Mouse (Mus musculus): Measurements from ENCODE around the gene Anxa6. TPM values are rescaled to one million over a fixed set of nuclear protein-coding genes. Genes with fewer than 3 reads are reported as not detected.

Gene Anxa6
- polyA plus RNA-seq, 1 experiment from 2014 or later: 38.3 TPM

DNA sequence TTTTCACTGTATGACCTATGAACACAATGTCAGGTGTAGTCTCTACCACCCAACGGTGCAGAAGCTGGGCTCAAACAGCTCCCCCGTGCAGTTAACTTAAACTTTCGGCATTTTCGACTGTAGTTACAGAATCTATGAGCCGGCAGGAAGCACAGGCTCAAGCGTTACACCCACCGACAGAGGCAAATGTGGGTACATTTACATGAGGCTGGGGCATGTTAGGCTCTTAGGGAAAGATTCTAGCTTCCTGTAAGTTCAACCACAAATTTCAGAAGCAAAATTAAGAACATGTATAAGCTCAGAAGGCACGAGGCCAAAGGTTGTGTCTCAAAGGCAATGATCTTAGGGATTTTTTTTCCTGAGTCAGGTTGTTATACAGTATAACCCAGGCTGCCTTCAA is 39.2 kb upstream of the Anxa6 start:
- no peak for ATAC-seq (ENCODE audit: low FRiP score, low TSS enrichment)

DNA sequence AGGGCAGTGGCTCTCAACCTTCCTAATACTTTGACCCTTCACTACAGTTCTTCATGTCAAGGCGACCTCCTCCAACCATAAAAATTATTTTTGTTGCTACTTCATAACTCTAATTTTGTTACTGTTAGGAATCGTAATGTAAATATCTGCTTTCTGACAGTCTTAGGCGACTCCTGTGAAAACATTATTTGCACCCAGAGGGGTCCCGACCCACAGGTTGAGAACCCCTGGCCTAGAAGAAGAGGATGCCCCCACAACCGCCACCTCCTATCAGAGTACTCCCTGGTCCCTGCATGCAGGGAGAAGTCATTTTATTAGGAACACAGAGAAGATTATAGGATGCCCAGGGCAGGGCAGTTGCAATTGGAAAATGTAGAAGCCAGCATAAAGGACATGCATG is 38.1 kb upstream of the Anxa6 start:
- no peaks in the 10 kb centered on the region for H3K4me1 ChIP-seq (ENCODE audit: control insufficient read depth, insufficient read depth, low read length)
- no peaks in the 10 kb centered on the region for H3K36me3 ChIP-seq (ENCODE audit: control insufficient read depth, insufficient read depth, low read length)
- H3K4me2 ChIP-seq (ENCODE audit: low read length): no peak overlapping the region
- H3K4me3 ChIP-seq (replicated peaks; ENCODE audit: low read depth, low read length): no peak overlapping the region
- no peak overlapping the region for H3K9ac ChIP-seq (replicated peaks; ENCODE audit: low read length)
- WGBS: 91% methylated on average over 5 of the region's 5 CpGs
- ATAC-seq (ENCODE audit: low FRiP score, low TSS enrichment): no peak
- H3K9me3 ChIP-seq (ENCODE audit: control insufficient read depth, low read length): no peaks in the 10 kb centered on the region
- H3K27me3 ChIP-seq (ENCODE audit: control insufficient read depth, insufficient read depth, low read length): no peaks in the 10 kb centered on the region
- DNase-seq: no peak
- no peak overlapping the region for H3K27ac ChIP-seq (replicated peaks; ENCODE audit: low read depth, low read length)

More for the DNA sequence above, 39.2 kb upstream of the Anxa6 start:
- no peak overlapping the region for H3K4me3 ChIP-seq (replicated peaks; ENCODE audit: low read depth, low read length)
- 89% methylated on average over 8 of the region's 8 CpGs for WGBS
- H3K27me3 ChIP-seq (ENCODE audit: control insufficient read depth, insufficient read depth, low read length): no peaks in the 10 kb centered on the region
- no peak overlapping the region for H3K9ac ChIP-seq (replicated peaks; ENCODE audit: low read length)
- no peaks in the 10 kb centered on the region for H3K9me3 ChIP-seq (ENCODE audit: control insufficient read depth, low read length)
- no peak overlapping the region for H3K4me2 ChIP-seq (ENCODE audit: low read length)
- no peak overlapping the region for H3K27ac ChIP-seq (replicated peaks; ENCODE audit: low read depth, low read length)
- no peaks in the 10 kb centered on the region for H3K36me3 ChIP-seq (ENCODE audit: control insufficient read depth, insufficient read depth, low read length)
- H3K4me1 ChIP-seq (ENCODE audit: control insufficient read depth, insufficient read depth, low read length): no peaks in the 10 kb centered on the region
- no peak for DNase-seq

DNA sequence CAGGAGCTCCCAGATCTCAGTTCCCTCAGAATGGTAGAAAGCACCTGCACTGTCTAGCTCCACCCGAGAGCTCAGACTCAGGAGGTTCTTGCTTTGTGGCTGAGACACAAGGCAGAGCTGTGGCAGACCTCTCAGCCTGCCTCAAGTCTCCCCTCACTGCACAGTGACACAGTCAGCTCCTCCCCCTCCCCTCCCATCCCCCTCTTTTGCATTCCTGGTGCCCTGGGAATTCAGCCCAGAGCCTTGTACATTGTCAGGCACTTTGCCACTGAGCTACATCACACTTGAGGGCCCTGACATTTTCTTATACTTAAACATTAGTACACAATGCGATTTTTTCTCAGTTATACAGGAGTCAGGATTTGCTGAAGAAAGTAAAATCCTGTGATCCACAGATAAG is 35.8 kb upstream of the Anxa6 start:
- 34% methylated on average over 2 of the region's 2 CpGs for WGBS
- no peaks in the 10 kb centered on the region for H3K4me1 ChIP-seq (ENCODE audit: control insufficient read depth, insufficient read depth, low read length)
- no peaks in the 10 kb centered on the region for H3K36me3 ChIP-seq (ENCODE audit: control insufficient read depth, insufficient read depth, low read length)
- DNase-seq: peak; percentile 60
- H3K27me3 ChIP-seq (ENCODE audit: control insufficient read depth, insufficient read depth, low read length): no peaks in the 10 kb centered on the region
- no peaks in the 10 kb centered on the region for H3K9me3 ChIP-seq (ENCODE audit: control insufficient read depth, low read length)
- H3K4me3 ChIP-seq (replicated peaks; ENCODE audit: low read depth, low read length): no peak overlapping the region
- no peak overlapping the region for H3K4me2 ChIP-seq (ENCODE audit: low read length)
- H3K27ac ChIP-seq (replicated peaks; ENCODE audit: low read depth, low read length): no peak overlapping the region
- no peak overlapping the region for H3K9ac ChIP-seq (replicated peaks; ENCODE audit: low read length)
- no peak for ATAC-seq (ENCODE audit: low FRiP score, low TSS enrichment)

DNA sequence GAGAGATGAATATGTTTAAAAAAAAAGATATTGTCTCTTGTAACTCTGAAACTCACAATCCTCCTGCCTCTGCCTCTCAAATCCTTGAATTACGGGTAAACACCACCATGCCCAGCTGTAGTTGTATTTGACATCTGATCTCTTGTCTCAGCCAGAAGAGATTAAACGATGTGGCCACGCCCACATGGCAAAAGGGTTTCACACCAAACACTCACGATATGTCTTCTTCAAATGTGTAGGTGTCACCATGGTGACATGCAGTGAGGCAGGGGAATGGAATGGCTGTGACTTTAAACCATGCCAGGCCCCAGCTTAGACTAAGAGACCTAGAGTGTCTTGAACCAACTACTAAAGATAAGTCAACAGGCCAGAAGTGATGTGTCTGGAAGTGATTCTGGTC is 33.7 kb upstream of the Anxa6 start:
- WGBS: 50% methylated on average over 4 of the region's 4 CpGs
- no peak for ATAC-seq (ENCODE audit: low FRiP score, low TSS enrichment)
- no peak overlapping the region for H3K9ac ChIP-seq (replicated peaks; ENCODE audit: low read length)
- H3K27ac ChIP-seq (replicated peaks; ENCODE audit: low read depth, low read length): no peak overlapping the region
- no peaks in the 10 kb centered on the region for H3K36me3 ChIP-seq (ENCODE audit: control insufficient read depth, insufficient read depth, low read length)
- H3K9me3 ChIP-seq (ENCODE audit: control insufficient read depth, low read length): no peaks in the 10 kb centered on the region
- no peak overlapping the region for H3K4me2 ChIP-seq (ENCODE audit: low read length)
- no peaks in the 10 kb centered on the region for H3K27me3 ChIP-seq (ENCODE audit: control insufficient read depth, insufficient read depth, low read length)
- H3K4me3 ChIP-seq (replicated peaks; ENCODE audit: low read depth, low read length): no peak overlapping the region
- no peaks in the 10 kb centered on the region for H3K4me1 ChIP-seq (ENCODE audit: control insufficient read depth, insufficient read depth, low read length)
- DNase-seq: no peak

DNA sequence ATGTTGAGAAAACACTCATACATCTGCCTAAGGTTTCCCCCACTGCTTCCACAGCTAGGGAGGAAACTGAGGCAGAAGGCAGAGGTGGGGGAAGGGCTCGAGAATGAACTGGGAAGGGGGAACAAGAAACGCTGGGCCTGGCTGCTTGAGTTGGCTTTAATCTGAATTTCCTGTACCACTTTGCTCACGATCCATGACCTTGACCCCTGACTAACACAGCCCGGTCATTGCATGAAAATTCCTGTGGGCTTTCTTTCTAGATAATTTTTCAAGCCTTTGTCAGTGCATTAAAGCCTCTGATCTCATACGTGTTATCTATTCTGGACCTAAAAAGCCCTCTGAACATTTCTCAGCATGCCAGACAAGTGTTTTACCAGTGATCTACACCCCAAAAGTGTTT is 29.6 kb upstream of the Anxa6 start:
- H3K4me2 ChIP-seq (ENCODE audit: low read length): no peak overlapping the region

DNA sequence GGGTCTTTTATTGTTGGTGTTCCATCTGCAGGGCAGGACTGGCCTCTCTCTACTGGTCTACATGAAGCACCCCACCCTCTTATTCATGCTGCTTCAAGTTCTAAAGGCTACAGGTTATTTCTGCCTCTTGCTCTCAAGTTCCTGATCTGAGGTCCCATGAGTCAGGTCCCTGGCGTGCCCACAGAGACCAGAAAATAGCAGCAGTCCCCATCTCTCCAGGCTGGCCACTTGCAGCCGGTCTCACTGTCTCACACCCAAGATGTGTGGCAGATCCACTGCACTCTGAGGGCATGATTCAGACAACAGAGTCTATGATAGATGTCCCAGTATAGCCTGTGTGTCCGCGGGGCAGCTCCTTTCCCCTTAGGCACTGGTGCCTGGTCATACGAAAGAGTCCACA is 27.6 kb upstream of the Anxa6 start:
- Histone ChIP-seq H3K27me3 (ENCODE audit: control insufficient read depth, insufficient read depth, low read length) (no peaks in the 10 kb centered on the region), H3K4me1 (ENCODE audit: control insufficient read depth, insufficient read depth, low read length) (no peaks in the 10 kb centered on the region), H3K27ac (replicated peaks; ENCODE audit: low read depth, low read length) (no peak overlapping the region), H3K9me3 (ENCODE audit: control insufficient read depth, low read length) (no peaks in the 10 kb centered on the region), H3K4me3 (replicated peaks; ENCODE audit: low read depth, low read length) (no peak overlapping the region), H3K36me3 (ENCODE audit: control insufficient read depth, insufficient read depth, low read length) (no peaks in the 10 kb centered on the region), H3K4me2 (ENCODE audit: low read length) (no peak overlapping the region), H3K9ac (replicated peaks; ENCODE audit: low read length) (no peak overlapping the region)
- DNase-seq (no peak), ATAC-seq (ENCODE audit: low FRiP score, low TSS enrichment) (no peak)
- WGBS: 94% methylated on average over 5 of the region's 5 CpGs

More for the DNA sequence above, 29.6 kb upstream of the Anxa6 start:
- ATAC-seq (ENCODE audit: low FRiP score, low TSS enrichment) (no peak), DNase-seq (no peak)
- WGBS: 68% methylated on average over 5 of the region's 5 CpGs
- H3K9me3 ChIP-seq (ENCODE audit: control insufficient read depth, low read length): no peaks in the 10 kb centered on the region
- H3K9ac ChIP-seq (replicated peaks; ENCODE audit: low read length): no peak overlapping the region
- no peaks in the 10 kb centered on the region for H3K27me3 ChIP-seq (ENCODE audit: control insufficient read depth, insufficient read depth, low read length)
- no peaks in the 10 kb centered on the region for H3K36me3 ChIP-seq (ENCODE audit: control insufficient read depth, insufficient read depth, low read length)
- H3K4me1 ChIP-seq (ENCODE audit: control insufficient read depth, insufficient read depth, low read length): no peaks in the 10 kb centered on the region
- no peak overlapping the region for H3K4me3 ChIP-seq (replicated peaks; ENCODE audit: low read depth, low read length)
- no peak overlapping the region for H3K27ac ChIP-seq (replicated peaks; ENCODE audit: low read depth, low read length)

DNA sequence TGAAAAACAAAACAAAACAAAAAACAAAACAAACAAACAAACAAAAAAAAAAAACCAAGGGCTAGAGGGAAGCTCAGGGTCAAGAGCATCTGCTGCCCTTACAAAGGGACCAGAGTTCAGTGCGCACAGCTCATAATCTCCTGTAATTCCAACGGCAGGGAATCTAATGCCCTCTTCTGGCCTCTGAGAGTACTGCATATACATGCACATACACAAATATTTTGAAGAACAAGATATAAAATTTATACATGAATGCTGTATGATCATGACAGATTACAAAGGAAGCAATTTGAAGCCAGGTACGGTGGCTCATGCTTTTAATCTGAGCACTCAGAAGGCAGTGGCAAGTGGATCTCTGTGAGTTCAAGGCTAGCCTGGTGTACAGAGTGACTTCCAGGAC is 24.3 kb upstream of the Anxa6 start:
- DNase-seq (no peak), ATAC-seq (ENCODE audit: low FRiP score, low TSS enrichment) (no peak)
- Histone ChIP-seq H3K4me2 (ENCODE audit: low read length) (no peak overlapping the region), H3K36me3 (ENCODE audit: control insufficient read depth, insufficient read depth, low read length) (no peaks in the 10 kb centered on the region), H3K4me3 (replicated peaks; ENCODE audit: low read depth, low read length) (no peak overlapping the region), H3K27ac (replicated peaks; ENCODE audit: low read depth, low read length) (no peak overlapping the region), H3K9ac (replicated peaks; ENCODE audit: low read length) (no peak overlapping the region), H3K4me1 (ENCODE audit: control insufficient read depth, insufficient read depth, low read length) (no peaks in the 10 kb centered on the region), H3K9me3 (ENCODE audit: control insufficient read depth, low read length) (no peaks in the 10 kb centered on the region), H3K27me3 (ENCODE audit: control insufficient read depth, insufficient read depth, low read length) (no peaks in the 10 kb centered on the region)
- 86% methylated on average over 3 of the region's 3 CpGs for WGBS

DNA sequence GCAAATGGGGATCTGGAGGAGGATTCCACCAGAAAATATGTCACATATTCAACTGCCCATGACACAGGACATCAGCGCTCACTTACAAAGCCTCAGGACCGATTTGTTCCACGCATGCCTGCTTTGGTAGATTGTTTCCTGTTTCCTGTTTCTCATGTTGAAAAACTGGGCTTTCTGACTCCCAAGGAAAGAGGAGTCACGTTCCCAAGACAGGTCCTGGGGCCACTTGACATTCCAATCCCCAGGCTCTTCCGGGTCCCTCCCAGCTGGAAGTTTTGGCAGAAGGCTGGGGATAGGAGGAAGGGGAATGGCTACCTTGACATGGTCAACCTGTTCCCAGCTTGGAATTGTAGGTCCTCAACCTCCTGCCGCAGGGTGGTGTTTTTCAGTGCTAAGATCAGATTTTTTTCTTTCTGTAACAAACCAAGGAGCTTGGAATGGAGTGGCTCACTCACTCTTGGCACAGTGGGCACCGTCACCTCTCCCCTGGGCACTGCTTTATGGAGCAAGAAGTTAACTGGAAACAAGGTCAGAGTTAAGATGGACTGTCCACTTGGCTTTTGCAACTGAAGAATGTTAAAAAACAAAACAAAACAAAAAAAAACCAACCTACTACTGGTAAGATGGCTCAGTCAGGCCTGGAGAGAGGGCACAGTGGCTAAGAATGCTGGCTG is 17.7 kb upstream of the Anxa6 start:
- WGBS: 84% methylated on average over 7 of the region's 7 CpGs
- Histone ChIP-seq H3K9ac (replicated peaks; ENCODE audit: low read length) (no peak overlapping the region), H3K4me1 (ENCODE audit: control insufficient read depth, insufficient read depth, low read length) (no peaks in the 10 kb centered on the region), H3K9me3 (ENCODE audit: control insufficient read depth, low read length) (no peaks in the 10 kb centered on the region), H3K27me3 (ENCODE audit: control insufficient read depth, insufficient read depth, low read length) (no peaks in the 10 kb centered on the region), H3K4me2 (ENCODE audit: low read length) (no peak overlapping the region), H3K36me3 (ENCODE audit: control insufficient read depth, insufficient read depth, low read length) (no peaks in the 10 kb centered on the region), H3K27ac (replicated peaks; ENCODE audit: low read depth, low read length) (no peak overlapping the region), H3K4me3 (replicated peaks; ENCODE audit: low read depth, low read length) (no peak overlapping the region)
- ATAC-seq (ENCODE audit: low FRiP score, low TSS enrichment) (no peak), DNase-seq (no peak)

DNA sequence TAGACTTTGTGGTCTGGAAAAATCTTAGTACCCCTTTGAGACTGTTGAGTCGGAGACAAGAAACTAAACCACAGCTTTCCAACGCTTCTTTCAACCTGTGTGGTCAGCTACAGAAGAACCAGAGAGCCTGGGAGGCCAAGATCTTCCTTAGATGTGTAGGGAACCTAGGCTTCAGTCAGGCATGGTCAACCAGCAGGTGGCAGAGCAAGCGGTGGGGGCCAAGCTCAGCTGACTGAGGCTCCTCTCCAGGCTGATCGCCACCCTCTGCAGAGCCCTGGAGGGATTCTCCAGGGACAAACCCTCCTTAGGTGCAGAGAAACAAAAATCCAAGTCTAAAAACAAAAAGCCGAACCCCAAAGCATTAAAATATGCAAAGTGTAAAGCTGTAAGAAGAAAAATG is 13.4 kb upstream of the Anxa6 start:
- Histone ChIP-seq H3K27me3 (ENCODE audit: control insufficient read depth, insufficient read depth, low read length) (no peaks in the 10 kb centered on the region), H3K4me2 (ENCODE audit: low read length) (no peak overlapping the region), H3K4me1 (ENCODE audit: control insufficient read depth, insufficient read depth, low read length) (no peaks in the 10 kb centered on the region), H3K36me3 (ENCODE audit: control insufficient read depth, insufficient read depth, low read length) (no peaks in the 10 kb centered on the region), H3K9ac (replicated peaks; ENCODE audit: low read length) (no peak overlapping the region), H3K27ac (replicated peaks; ENCODE audit: low read depth, low read length) (no peak overlapping the region), H3K4me3 (replicated peaks; ENCODE audit: low read depth, low read length) (no peak overlapping the region), H3K9me3 (ENCODE audit: control insufficient read depth, low read length) (no peaks in the 10 kb centered on the region)
- DNase-seq (no peak), ATAC-seq (ENCODE audit: low FRiP score, low TSS enrichment) (no peak)
- 62% methylated on average over 5 of the region's 5 CpGs for WGBS
